Mouse (Mus musculus): Measurements from ENCODE around the gene Asap2. TPM values are rescaled to one million over a fixed set of nuclear protein-coding genes. Genes with fewer than 3 reads are reported as not detected.
A peak's percentile ranks its signal among the peaks of the same experiment; 100 is the strongest.

The Asap2 gene
- polyA plus RNA-seq, 1 experiment from 2014 or later = 13.3 TPM

DNA sequence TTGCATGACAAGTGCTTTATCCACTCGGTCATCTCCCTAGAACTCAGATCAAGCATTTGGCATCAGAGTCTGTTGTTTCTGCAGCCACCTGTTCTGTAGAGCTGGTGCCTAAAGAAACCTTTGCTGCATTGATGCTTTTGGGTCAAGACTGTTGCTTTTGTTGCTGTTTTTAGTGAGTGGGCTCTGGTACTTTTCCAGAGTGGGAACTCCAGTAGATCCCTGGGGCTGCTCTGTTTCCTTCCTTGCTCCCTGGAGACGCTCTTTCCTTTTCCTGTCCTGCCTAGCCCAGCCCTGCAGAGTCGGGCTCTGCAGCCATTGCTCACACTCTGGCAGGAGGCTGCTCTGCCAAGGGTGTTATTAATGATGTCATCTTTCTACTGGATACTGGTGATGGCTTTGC is 129.2 kb downstream of the Asap2 start:
- Histone ChIP-seq H3K27me3 (ENCODE audit: poor library complexity, severe bottlenecking) (no peaks in the 10 kb centered on the region), H3K4me3 (no peak overlapping the region), H3K36me3 (replicated peaks) (peaks cover 3% of the 10 kb centered on the region; the same call in 1 of the 2 replicates), H3K4me1 (peaks cover 17% of the 10 kb centered on the region), H3K27ac (no peak overlapping the region), H3K9me3 (no peaks in the 10 kb centered on the region)
- no peak for DNase-seq (ENCODE audit: extremely low spot score, low spot score)
- 78% methylated on average over 3 of the region's 3 CpGs for WGBS

DNA sequence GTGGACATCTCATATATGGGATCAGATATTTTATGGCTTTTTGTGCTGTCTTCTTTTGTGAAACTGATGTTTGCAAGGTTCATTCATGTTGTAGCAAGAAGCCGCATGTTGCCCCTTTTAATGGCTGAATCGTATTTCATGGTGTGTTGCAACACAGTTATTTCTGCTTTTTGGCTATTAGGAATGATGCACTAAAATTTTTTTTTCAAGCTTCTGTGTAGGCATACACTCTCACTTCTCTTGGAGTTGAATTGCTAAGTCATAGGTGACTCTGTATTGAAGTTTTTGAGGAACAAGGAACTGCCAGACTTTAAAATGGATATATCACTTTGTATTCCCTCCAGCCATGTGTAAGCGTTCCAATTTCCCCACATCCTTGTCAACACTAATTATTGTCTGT is 132.6 kb downstream of the Asap2 start:
- WGBS = 92% methylated on average over 3 of the region's 3 CpGs
- no peak for DNase-seq (ENCODE audit: extremely low spot score, low spot score)

GRCm38 (mm10) chr12:21123647-21124046 is 133.4 kb downstream of the Asap2 start:
- 89% methylated on average over 5 of the region's 5 CpGs for WGBS
- Histone ChIP-seq H3K4me3 (no peak overlapping the region), H3K9me3 (no peaks in the 10 kb centered on the region), H3K4me1 (peaks cover 25% of the 10 kb centered on the region), H3K36me3 (replicated peaks) (peaks cover 3% of the 10 kb centered on the region; the same call in 1 of the 2 replicates), H3K27me3 (ENCODE audit: poor library complexity, severe bottlenecking) (no peaks in the 10 kb centered on the region), H3K27ac (no peak overlapping the region)
- no peak for DNase-seq (ENCODE audit: extremely low spot score, low spot score)

More for the DNA sequence above, 132.6 kb downstream of the Asap2 start:
- peaks cover 17% of the 10 kb centered on the region for H3K4me1 ChIP-seq
- no peaks in the 10 kb centered on the region for H3K9me3 ChIP-seq
- no peak overlapping the region for H3K27ac ChIP-seq
- peaks cover 3% of the 10 kb centered on the region; the same call in 1 of the 2 replicates for H3K36me3 ChIP-seq (replicated peaks)
- H3K27me3 ChIP-seq (ENCODE audit: poor library complexity, severe bottlenecking) = no peaks in the 10 kb centered on the region
- H3K4me3 ChIP-seq = no peak overlapping the region

GRCm38 (mm10) chr12:21125675-21126470 is 135.6 kb downstream of the Asap2 start:
- 84% methylated on average over 10 of the region's 10 CpGs for WGBS

GRCm38 (mm10) chr12:21126516-21126915 is 136.3 kb downstream of the Asap2 start:
- Histone ChIP-seq H3K27me3 (ENCODE audit: poor library complexity, severe bottlenecking) (no peaks in the 10 kb centered on the region), H3K4me3 (no peak overlapping the region), H3K27ac (no peak overlapping the region), H3K4me1 (peaks cover 43% of the 10 kb centered on the region), H3K9me3 (no peaks in the 10 kb centered on the region), H3K36me3 (replicated peaks) (no peaks in the 10 kb centered on the region)
- DNase-seq (ENCODE audit: extremely low spot score, low spot score) = no peak
- WGBS = 94% methylated on average over 4 of the region's 4 CpGs

More at GRCm38 (mm10) chr12:21125675-21126470, 135.6 kb downstream of the Asap2 start:
- Histone ChIP-seq H3K36me3 (replicated peaks) (no peaks in the 10 kb centered on the region; the same call in 1 of the 2 replicates), H3K4me3 (no peak overlapping the region), H3K27ac (no peak overlapping the region), H3K9me3 (no peaks in the 10 kb centered on the region), H3K4me1 (peaks cover 38% of the 10 kb centered on the region), H3K27me3 (ENCODE audit: poor library complexity, severe bottlenecking) (no peaks in the 10 kb centered on the region)
- no peak for DNase-seq (ENCODE audit: extremely low spot score, low spot score)

GRCm38 (mm10) chr12:21128930-21129869 is 138.9 kb downstream of the Asap2 start:
- Histone ChIP-seq H3K4me1 (peaks cover 70% of the 10 kb centered on the region), H3K36me3 (replicated peaks) (0 out of 2 replicates have a peak, but pooled peaks cover 5% of the 10 kb centered on the region), H3K27me3 (ENCODE audit: poor library complexity, severe bottlenecking) (no peaks in the 10 kb centered on the region), H3K9me3 (no peaks in the 10 kb centered on the region), H3K27ac (no peak overlapping the region), H3K4me3 (no peak overlapping the region)
- DNase-seq (ENCODE audit: extremely low spot score, low spot score) = no peak
- WGBS = 85% methylated on average over 9 of the region's 9 CpGs

- WGBS = 87% methylated on average over 10 of the region's 10 CpGs
- peaks cover 79% of the 10 kb centered on the region for H3K4me1 ChIP-seq
Measured at GRCm38 (mm10) chr12:21130274-21130823, 140.1 kb downstream of the Asap2 start.

GRCm38 (mm10) chr12:21132537-21132936 is 142.3 kb downstream of the Asap2 start:
- H3K27ac ChIP-seq = 0 out of 2 replicates have a peak overlapping the region, but pooled peaks have one; percentile 11
- no peaks in the 10 kb centered on the region for H3K9me3 ChIP-seq
- DNase-seq (ENCODE audit: extremely low spot score, low spot score) = no peak
- WGBS = 48% methylated on average over 10 of the region's 10 CpGs
- H3K4me1 ChIP-seq = peaks cover 80% of the 10 kb centered on the region
- no peaks in the 10 kb centered on the region for H3K27me3 ChIP-seq (ENCODE audit: poor library complexity, severe bottlenecking)
- no peak overlapping the region for H3K4me3 ChIP-seq
- H3K36me3 ChIP-seq (replicated peaks) = 0 out of 2 replicates have a peak, but pooled peaks cover 5% of the 10 kb centered on the region

More at GRCm38 (mm10) chr12:21130274-21130823, 140.1 kb downstream of the Asap2 start:
- Histone ChIP-seq H3K27me3 (ENCODE audit: poor library complexity, severe bottlenecking) (no peaks in the 10 kb centered on the region), H3K9me3 (no peaks in the 10 kb centered on the region), H3K4me3 (no peak overlapping the region), H3K36me3 (replicated peaks) (0 out of 2 replicates have a peak, but pooled peaks cover 5% of the 10 kb centered on the region), H3K27ac (no peak overlapping the region)
- no peak for DNase-seq (ENCODE audit: extremely low spot score, low spot score)

DNA sequence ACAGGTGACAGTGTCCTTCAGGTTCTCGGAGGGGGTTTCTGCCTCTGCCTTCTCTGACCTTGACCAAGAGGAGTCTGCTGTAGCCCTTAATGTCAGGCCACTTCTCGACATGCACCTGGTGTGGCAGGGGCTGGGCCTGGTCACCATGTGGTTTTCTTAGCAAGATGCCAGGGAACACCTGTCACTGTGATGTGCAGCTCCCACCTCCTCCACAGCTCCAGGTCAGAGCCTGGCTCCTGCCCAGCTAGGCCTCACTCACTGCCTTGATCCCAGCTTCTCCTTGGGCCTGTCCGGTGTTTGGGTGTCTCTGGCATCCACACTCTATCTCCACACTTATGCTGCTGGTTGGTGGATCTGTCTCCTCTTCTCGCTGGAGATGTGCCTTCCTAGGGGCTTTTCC is 142.8 kb downstream of the Asap2 start:
- Histone ChIP-seq H3K9me3 (no peaks in the 10 kb centered on the region), H3K36me3 (replicated peaks) (0 out of 2 replicates have a peak, but pooled peaks cover 5% of the 10 kb centered on the region), H3K4me1 (peaks cover 78% of the 10 kb centered on the region), H3K27ac (peak overlapping the region; percentile 58), H3K4me3 (no peak overlapping the region), H3K27me3 (ENCODE audit: poor library complexity, severe bottlenecking) (no peaks in the 10 kb centered on the region)
- WGBS = 82% methylated on average over 4 of the region's 4 CpGs
- DNase-seq (ENCODE audit: extremely low spot score, low spot score) = no peak

DNA sequence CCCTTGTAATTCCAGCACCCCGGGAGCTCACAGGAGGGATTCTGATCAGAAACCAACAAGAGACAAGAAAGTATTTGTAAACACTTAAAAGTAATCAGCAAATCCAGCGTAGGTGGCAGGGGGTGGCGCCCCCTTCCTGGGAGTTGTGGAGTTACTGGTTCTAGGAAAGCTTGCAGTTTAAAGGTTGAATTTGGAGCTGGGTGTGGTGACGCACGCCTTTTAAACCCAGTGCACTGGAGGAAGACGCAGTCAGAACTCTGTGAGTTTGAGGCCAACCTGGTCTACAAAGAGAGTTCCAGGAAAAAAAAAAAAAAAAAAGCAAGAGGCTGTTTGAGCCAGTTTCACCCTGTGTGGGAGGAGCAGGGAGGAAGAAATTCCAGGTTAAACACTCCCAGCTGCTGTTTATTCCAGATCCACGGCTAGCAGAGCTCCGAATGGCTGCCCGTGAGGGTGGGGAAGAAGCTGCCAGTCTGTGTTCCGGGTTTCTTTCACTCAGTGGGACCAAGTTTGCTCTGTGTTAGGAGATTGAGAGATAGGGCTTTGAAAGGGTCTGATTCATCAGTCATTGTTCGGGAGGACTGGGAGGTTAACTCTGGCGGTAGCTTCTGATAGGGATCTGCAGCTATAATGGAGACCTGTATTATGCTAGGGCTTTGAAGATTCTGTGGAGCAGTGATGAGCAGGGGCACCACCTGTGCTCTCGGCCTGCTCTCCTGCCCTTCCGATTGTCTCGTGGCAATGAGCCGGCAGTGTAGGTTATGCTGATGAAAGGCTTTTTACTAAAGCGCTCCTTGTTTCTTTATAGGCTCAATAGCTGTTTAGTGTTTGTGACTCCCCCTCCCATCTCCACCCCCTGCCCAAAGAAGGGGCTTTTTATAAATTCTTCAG is 144.0 kb downstream of the Asap2 start:
- no peaks in the 10 kb centered on the region for H3K27me3 ChIP-seq (ENCODE audit: poor library complexity, severe bottlenecking)
- H3K9me3 ChIP-seq = no peaks in the 10 kb centered on the region
- peak overlapping the region; percentile 67 for H3K27ac ChIP-seq
- 55% methylated on average over 17 of the region's 17 CpGs for WGBS
- no peak overlapping the region for H3K4me3 ChIP-seq
- no peak for DNase-seq (ENCODE audit: extremely low spot score, low spot score)
- 0 out of 2 replicates have a peak, but pooled peaks cover 5% of the 10 kb centered on the region for H3K36me3 ChIP-seq (replicated peaks)
- peaks cover 77% of the 10 kb centered on the region for H3K4me1 ChIP-seq

- H3K4me3 ChIP-seq = no peak overlapping the region
- 0 out of 2 replicates have a peak, but pooled peaks cover 5% of the 10 kb centered on the region for H3K36me3 ChIP-seq (replicated peaks)
- WGBS = 64% methylated on average over 8 of the region's 8 CpGs
- no peaks in the 10 kb centered on the region for H3K9me3 ChIP-seq
- H3K4me1 ChIP-seq = peaks cover 79% of the 10 kb centered on the region
- no peaks in the 10 kb centered on the region for H3K27me3 ChIP-seq (ENCODE audit: poor library complexity, severe bottlenecking)
- DNase-seq (ENCODE audit: extremely low spot score, low spot score) = no peak
- H3K27ac ChIP-seq = no peak overlapping the region
Measured at GRCm38 (mm10) chr12:21135651-21136461, 145.6 kb downstream of the Asap2 start.
